ENCODE assay signal across 24 mouse cellular contexts in genomic region chr9:122087086-122087485, GRCm38 (mm10).
"Had no signal": no experiment of that assay in that cellular context is flagged by ENCODE, and none has a peak within 500 bp of the region (broad histone marks: within the 10 kb centered on the region; RNA-seq: fewer than 3 reads in every experiment).

No protein-coding gene starts in this region.

- H3K9ac ChIP-seq: heart, embryonic 12.5 days; hindbrain, embryonic 12.5 days; hindbrain, embryonic 15.5 days; kidney, embryonic 15.5 days; limb, embryonic 12.5 days had no signal

- H3K9me3 ChIP-seq: heart, embryonic 10.5 days; heart, embryonic 12.5 days; hindbrain, embryonic 12.5 days; hindbrain, embryonic 15.5 days; kidney, embryonic 15.5 days; limb, embryonic 10.5 days; limb, embryonic 12.5 days had no signal

- H3K4me3 ChIP-seq: gastrocnemius, adult 2 months; heart, embryonic 10.5 days; heart, embryonic 12.5 days; hindbrain, embryonic 12.5 days; hindbrain, embryonic 15.5 days; kidney, embryonic 15.5 days; left cerebral cortex, adult 2 months; limb, embryonic 10.5 days; limb, embryonic 12.5 days had no signal

- H3K27ac ChIP-seq: heart, embryonic 10.5 days; hindbrain, embryonic 12.5 days; hindbrain, embryonic 15.5 days; hindbrain, postnatal 0 days; left cerebral cortex, adult 2 months; limb, embryonic 10.5 days; limb, embryonic 12.5 days had no signal

- H3K27me3 ChIP-seq: heart, embryonic 12.5 days; hindbrain, embryonic 12.5 days; hindbrain, embryonic 15.5 days; kidney, embryonic 15.5 days; limb, embryonic 12.5 days had no signal

- H3K36me3 ChIP-seq: heart, embryonic 10.5 days; heart, embryonic 12.5 days; hindbrain, embryonic 12.5 days; hindbrain, embryonic 15.5 days; kidney, embryonic 15.5 days; limb, embryonic 10.5 days; limb, embryonic 12.5 days had no signal

- DNase-seq: gastrocnemius, adult 2 months; gastrocnemius, postnatal 10 days; gastrocnemius, postnatal 25 days; heart, adult 18-20 months; heart, postnatal 10 days; heart, postnatal 36 days; kidney, adult 11 months; kidney, adult 2 months; kidney, adult 9 months; kidney, postnatal 14 days; kidney, postnatal 36 days; layer of hippocampus, adult 9-11 months; liver had no signal

- ATAC-seq: hindbrain, postnatal 0 days; intestine, embryonic 16.5 days had no signal

- H3K4me1 ChIP-seq: hindbrain, embryonic 12.5 days had no signal

- H3K4me2 ChIP-seq: heart, embryonic 12.5 days; hindbrain, embryonic 12.5 days; hindbrain, embryonic 15.5 days; kidney, embryonic 15.5 days; limb, embryonic 12.5 days; liver, embryonic 11.5 days had no signal
